Mouse (Mus musculus): ENCODE measurements around the gene Nptxr.
A peak's percentile ranks its signal among the peaks of the same experiment; 100 is the strongest.

Nptxr gene

GRCm38 (mm10) chr15:79804352-79805071, at the start of gene Nptxr:
TSS of gene Nptxr (minus strand) at chr15:79804766.
- peak; percentile 31 for DNase-seq (ENCODE audit: low spot score)

- DNase-seq (ENCODE audit: low spot score) = no peak
Observed at GRCm38 (mm10) chr15:79850143-79850542, 45.6 kb upstream of the Nptxr start.

- DNase-seq (ENCODE audit: low spot score) = no peak
Observed at GRCm38 (mm10) chr15:79847100-79847499, 42.5 kb upstream of the Nptxr start.

- no peak for DNase-seq (ENCODE audit: low spot score)
Observed at GRCm38 (mm10) chr15:79845986-79846385, 41.4 kb upstream of the Nptxr start.

GRCm38 (mm10) chr15:79842985-79843384, 38.4 kb upstream of the Nptxr start:
- no peak for DNase-seq (ENCODE audit: low spot score)

GRCm38 (mm10) chr15:79840281-79840680, 35.7 kb upstream of the Nptxr start:
- DNase-seq (ENCODE audit: low spot score) = no peak

GRCm38 (mm10) chr15:79834881-79835260, 30.3 kb upstream of the Nptxr start:
- no peak for DNase-seq (ENCODE audit: low spot score)

GRCm38 (mm10) chr15:79834130-79834880, 29.7 kb upstream of the Nptxr start, which contains the start of the genes Npcd and Cbx6:
TSS of gene Npcd (minus strand) at chr15:79834237.
TSS of gene Cbx6 (minus strand) at chr15:79834688.
- peak; percentile 97 for DNase-seq (ENCODE audit: low spot score)

GRCm38 (mm10) chr15:79833251-79834050, 28.9 kb upstream of the Nptxr start:
- peak; percentile 50 for DNase-seq (ENCODE audit: low spot score)

GRCm38 (mm10) chr15:79832064-79832900, 27.7 kb upstream of the Nptxr start:
- peak; percentile 52 for DNase-seq (ENCODE audit: low spot score)

- peak; percentile 58 for DNase-seq (ENCODE audit: low spot score)
Observed at GRCm38 (mm10) chr15:79830388-79830787, 25.8 kb upstream of the Nptxr start.

- no peak for DNase-seq (ENCODE audit: low spot score)
Observed at GRCm38 (mm10) chr15:79829431-79829830, 24.9 kb upstream of the Nptxr start.

GRCm38 (mm10) chr15:79828366-79829035, 23.9 kb upstream of the Nptxr start:
- peak; percentile 37 for DNase-seq (ENCODE audit: low spot score)

- DNase-seq (ENCODE audit: low spot score) = no peak
Observed at GRCm38 (mm10) chr15:79827778-79828210, 23.2 kb upstream of the Nptxr start.

GRCm38 (mm10) chr15:79827061-79827777, 22.7 kb upstream of the Nptxr start:
- no peak for DNase-seq (ENCODE audit: low spot score)

GRCm38 (mm10) chr15:79826221-79826935, 21.8 kb upstream of the Nptxr start:
- DNase-seq (ENCODE audit: low spot score) = no peak

GRCm38 (mm10) chr15:79825146-79825825, 20.7 kb upstream of the Nptxr start:
- DNase-seq (ENCODE audit: low spot score) = no peak

GRCm38 (mm10) chr15:79823588-79824280, 19.2 kb upstream of the Nptxr start:
- DNase-seq (ENCODE audit: low spot score) = no peak
